In the genomic region with DNA sequence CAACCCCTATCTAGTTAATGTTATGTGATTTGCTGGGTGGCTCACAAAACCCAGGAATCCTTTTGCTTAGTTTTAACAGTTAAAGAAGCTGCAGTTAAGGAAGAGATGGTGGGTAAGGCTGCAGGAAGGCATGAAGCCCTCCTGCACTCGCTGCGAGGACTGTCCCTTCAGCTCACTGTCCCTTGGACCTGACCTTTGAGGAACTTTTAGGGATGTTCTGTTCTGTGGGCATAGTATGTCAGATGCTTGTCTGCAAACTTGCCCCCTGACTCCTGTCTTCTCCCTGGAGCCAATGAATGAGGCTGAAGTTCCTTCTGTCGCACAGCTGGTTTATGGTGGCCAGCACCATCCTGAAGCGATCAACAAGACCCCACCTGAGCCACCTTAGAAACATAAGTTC, we compare ENCODE assay signal across 14 mouse cellular contexts. TPM values are rescaled to one million over a fixed set of nuclear protein-coding genes. Genes with fewer than 3 reads are reported as not detected.
"Had no signal": no experiment of that assay in that cellular context is flagged by ENCODE, and none has a peak within 500 bp of the region (broad histone marks: within the 10 kb centered on the region; RNA-seq: fewer than 3 reads in every experiment).

No protein-coding gene starts in this region.

- H3K9me3 ChIP-seq: limb, embryonic 12.5 days; limb, embryonic 15.5 days; midbrain, embryonic 13.5 days had no signal

- H3K27ac ChIP-seq: limb, embryonic 12.5 days; limb, embryonic 15.5 days; liver, embryonic 14.5 days; macrophage; midbrain, embryonic 13.5 days had no signal

- H3K4me3 ChIP-seq: limb, embryonic 12.5 days; limb, embryonic 15.5 days; midbrain, embryonic 13.5 days had no signal

- DNase-seq: kidney, postnatal 14 days; kidney, postnatal 4 days; left cerebral cortex, postnatal 4 days; liver, postnatal 0 days; lung, embryonic 14.5 days; thymus, adult 18-20 months; thymus, postnatal 36 days had no signal

- H3K4me2 ChIP-seq: limb, embryonic 12.5 days; limb, embryonic 15.5 days; liver, embryonic 11.5 days; lung, embryonic 14.5 days; midbrain, embryonic 13.5 days had no signal

- ATAC-seq: liver, postnatal 0 days; lung, postnatal 0 days had no signal

- H3K9ac ChIP-seq: limb, embryonic 12.5 days; limb, embryonic 15.5 days; liver, embryonic 14.5 days; liver, postnatal 0 days; lung, embryonic 14.5 days had no signal

RNA-seq across cellular contexts. Expression of a gene that starts 40.4 kb away (rescaled TPM):
- polyA plus RNA-seq: macrophage had no signal
